Mouse (Mus musculus) brain, embryonic 14.5 days (tissue): ENCODE data around the gene Art4.

Source experiments
- CTCF ChIP-seq: fragments of 200-500 bp; IDR thresholded peaks from 2 replicates; pipeline ENCODE4 v1.5.1; 2012; ENCODE audit warnings: inconsistent platforms, mild to moderate bottlenecking, moderate library complexity, borderline replicate concordance; ENCODE audit not compliant: insufficient read depth, insufficient read length; ENCODE audit errors: extremely low read depth
- POLR2A ChIP-seq: fragments of 200-500 bp; IDR thresholded peaks from 2 replicates; pipeline ENCODE4 v1.6.1; 2012; ENCODE audit warnings: mild to moderate bottlenecking, inconsistent platforms, borderline replicate concordance; ENCODE audit not compliant: poor library complexity, insufficient read depth, insufficient read length, severe bottlenecking; ENCODE audit errors: extremely low read depth

GRCm38 (mm10) chr6:136804705-136805408 is 52.7 kb downstream of the Art4 start:
- TF ChIP-seq CTCF (no peak), POLR2A (no peak)
